Mouse (Mus musculus) forebrain, embryonic 12.5 days (tissue): ENCODE measurements at regions not wholly inside any gene's neighbourhood (a gene's known extent, or its start where the extent isn't known, plus 50 kb on each side); places are given as distances from the start of the nearest gene placed in this dataset.

Experiments used
- ATAC-seq: fragments of 200-750 bp; cut with Nextera tagmentation; 2 replicates; pipeline ENCODE4 v1.8.0; 2017; ENCODE audit warnings: moderate TSS enrichment; ENCODE audit not compliant: low FRiP score
- H3K27ac ChIP-seq: fragments of 300-500 bp; sonication (generic); 2 replicates; pipeline ENCODE4 v1.5.1; 2016; ENCODE audit warnings: mild to moderate bottlenecking
- H3K27me3 ChIP-seq: fragments of 300-500 bp; sonication (generic); 2 replicates; pipeline ENCODE4 v1.6.1; 2016; ENCODE audit warnings: mild to moderate bottlenecking
- H3K36me3 ChIP-seq: fragments of 300-500 bp; sonication (generic); replicated peaks from 2 replicates; pipeline ENCODE4 v1.6.1; 2016; ENCODE audit warnings: mild to moderate bottlenecking
- H3K4me1 ChIP-seq: fragments of 300-500 bp; sonication (generic); 2 replicates; pipeline ENCODE4 v1.6.1; 2016
- H3K4me2 ChIP-seq: fragments of 300-500 bp; sonication (generic); 2 replicates; pipeline ENCODE4 v1.6.1; 2016; ENCODE audit warnings: mild to moderate bottlenecking, moderate library complexity
- H3K4me3 ChIP-seq: fragments of 300-500 bp; sonication (generic); replicated peaks from 2 replicates; pipeline ENCODE4 v1.5.1; 2016; ENCODE audit warnings: mild to moderate bottlenecking
- H3K9ac ChIP-seq: fragments of 300-500 bp; sonication (generic); 2 replicates; pipeline ENCODE4 v1.6.1; 2016; ENCODE audit warnings: mild to moderate bottlenecking
- H3K9me3 ChIP-seq: fragments of 300-500 bp; sonication (generic); 2 replicates; pipeline ENCODE4 v1.6.1; 2016
- WGBS: fragments of 180-500 bp; shearing (Covaris S2); methylation state at CpG from one replicate; pipeline ENCODE4 v1.1.7; 2016; 5-methylcytosine and 5-hydroxymethylcytosine counted together

- no peaks in the 10 kb centered on the region for H3K9me3 ChIP-seq
- H3K27me3 ChIP-seq: no peaks in the 10 kb centered on the region
- H3K27ac ChIP-seq: 0 out of 2 replicates have a peak overlapping the region, but pooled peaks have one; percentile 69
- 88% methylated on average over 9 of the region's 9 CpGs for WGBS
- H3K9ac ChIP-seq: no peak overlapping the region
- H3K4me1 ChIP-seq: peaks cover 50% of the 10 kb centered on the region
- no peak overlapping the region for H3K4me2 ChIP-seq
- no peak for ATAC-seq
- H3K36me3 ChIP-seq: no peaks in the 10 kb centered on the region
- no peak overlapping the region for H3K4me3 ChIP-seq
Observed at GRCm38 (mm10) chr8:126837318-126838025, 108.2 kb downstream of the Tomm20 start.

- H3K4me3 ChIP-seq: no peak overlapping the region
- H3K27ac ChIP-seq: no peak overlapping the region
- H3K4me2 ChIP-seq: no peak overlapping the region
- no peaks in the 10 kb centered on the region for H3K9me3 ChIP-seq
- no peak for ATAC-seq
- peaks cover 48% of the 10 kb centered on the region for H3K4me1 ChIP-seq
- 82% methylated on average over 7 of the region's 7 CpGs for WGBS
- H3K36me3 ChIP-seq: no peaks in the 10 kb centered on the region
- no peak overlapping the region for H3K9ac ChIP-seq
- H3K27me3 ChIP-seq: no peaks in the 10 kb centered on the region
Observed at GRCm38 (mm10) chr8:126835554-126835953, 110.1 kb downstream of the Tomm20 start.

- H3K4me3 ChIP-seq: no peak overlapping the region
- 0 out of 2 replicates have a peak overlapping the region, but pooled peaks have one; percentile 1 for H3K9ac ChIP-seq
- peaks cover 32% of the 10 kb centered on the region for H3K4me1 ChIP-seq
- WGBS: 65% methylated on average over 19 of the region's 19 CpGs
- no peak for ATAC-seq
- no peak overlapping the region for H3K4me2 ChIP-seq
- no peaks in the 10 kb centered on the region for H3K36me3 ChIP-seq
- H3K9me3 ChIP-seq: no peaks in the 10 kb centered on the region
- H3K27ac ChIP-seq: peak overlapping the region; percentile 54
- no peaks in the 10 kb centered on the region for H3K27me3 ChIP-seq
Observed at GRCm38 (mm10) chr8:126833471-126834453, 111.9 kb downstream of the Tomm20 start.

GRCm38 (mm10) chr8:126833006-126833405, 112.6 kb downstream of the Tomm20 start:
- no peaks in the 10 kb centered on the region for H3K27me3 ChIP-seq
- H3K27ac ChIP-seq: peak overlapping the region; percentile 54
- no peaks in the 10 kb centered on the region for H3K36me3 ChIP-seq
- WGBS: 27% methylated on average over 5 of the region's 5 CpGs
- H3K4me2 ChIP-seq: no peak overlapping the region
- peaks cover 26% of the 10 kb centered on the region for H3K4me1 ChIP-seq
- ATAC-seq: no peak
- no peak overlapping the region for H3K4me3 ChIP-seq
- H3K9me3 ChIP-seq: no peaks in the 10 kb centered on the region
- no peak overlapping the region for H3K9ac ChIP-seq

- H3K36me3 ChIP-seq: no peaks in the 10 kb centered on the region
- no peaks in the 10 kb centered on the region for H3K9me3 ChIP-seq
- H3K4me3 ChIP-seq: no peak overlapping the region
- no peaks in the 10 kb centered on the region for H3K27me3 ChIP-seq
- H3K4me2 ChIP-seq: no peak overlapping the region
- peaks cover 30% of the 10 kb centered on the region for H3K4me1 ChIP-seq
- H3K9ac ChIP-seq: no peak overlapping the region
- 82% methylated on average over 12 of the region's 12 CpGs for WGBS
- no peak for ATAC-seq
- peak overlapping the region; percentile 54; the same call in 1 of the 2 replicates for H3K27ac ChIP-seq
Observed at GRCm38 (mm10) chr8:126832163-126832978, 113.3 kb downstream of the Tomm20 start.

- Histone ChIP-seq H3K9ac (no peak overlapping the region), H3K27me3 (no peaks in the 10 kb centered on the region), H3K36me3 (no peaks in the 10 kb centered on the region), H3K9me3 (no peaks in the 10 kb centered on the region), H3K4me2 (no peak overlapping the region), H3K4me1 (peaks cover 38% of the 10 kb centered on the region), H3K4me3 (no peak overlapping the region), H3K27ac (no peak overlapping the region)
- WGBS: 90% methylated on average over 16 of the region's 16 CpGs
- ATAC-seq: no peak
Observed at GRCm38 (mm10) chr8:126831312-126832162, 114.1 kb downstream of the Tomm20 start.

GRCm38 (mm10) chr8:126830242-126830530, 115.5 kb downstream of the Tomm20 start:
- Histone ChIP-seq H3K4me3 (no peak overlapping the region), H3K9ac (no peak overlapping the region), H3K36me3 (no peaks in the 10 kb centered on the region), H3K4me2 (no peak overlapping the region), H3K4me1 (peaks cover 52% of the 10 kb centered on the region), H3K27ac (no peak overlapping the region), H3K9me3 (no peaks in the 10 kb centered on the region), H3K27me3 (no peaks in the 10 kb centered on the region)
- WGBS: 67% methylated on average over 5 of the region's 5 CpGs
- no peak for ATAC-seq

- no peak overlapping the region for H3K4me2 ChIP-seq
- ATAC-seq: no peak
- WGBS: 81% methylated on average over 17 of the region's 17 CpGs
- no peak overlapping the region for H3K27ac ChIP-seq
- peaks cover 53% of the 10 kb centered on the region for H3K4me1 ChIP-seq
- no peak overlapping the region for H3K9ac ChIP-seq
- H3K9me3 ChIP-seq: no peaks in the 10 kb centered on the region
- H3K4me3 ChIP-seq: no peak overlapping the region
- no peaks in the 10 kb centered on the region for H3K36me3 ChIP-seq
- H3K27me3 ChIP-seq: no peaks in the 10 kb centered on the region
Observed at GRCm38 (mm10) chr8:126829376-126830241, 116.0 kb downstream of the Tomm20 start.

- H3K9ac ChIP-seq: no peak overlapping the region
- no peak overlapping the region for H3K4me2 ChIP-seq
- no peaks in the 10 kb centered on the region for H3K36me3 ChIP-seq
- WGBS: 78% methylated on average over 6 of the region's 6 CpGs
- H3K9me3 ChIP-seq: no peaks in the 10 kb centered on the region
- peak overlapping the region; percentile 95 for H3K27ac ChIP-seq
- H3K4me1 ChIP-seq: peaks cover 45% of the 10 kb centered on the region
- no peaks in the 10 kb centered on the region for H3K27me3 ChIP-seq
- no peak for ATAC-seq
- H3K4me3 ChIP-seq: no peak overlapping the region
Observed at GRCm38 (mm10) chr8:126827681-126828383, 117.8 kb downstream of the Tomm20 start.
